Mouse (Mus musculus) MEL (cell line): Measurements from ENCODE around the gene D6Ertd527e. TPM values are rescaled to one million over a fixed set of nuclear protein-coding genes. Genes with fewer than 3 reads are reported as not detected.

ENCODE experiments used
- DNase-seq: peaks from one replicate; pipeline ENCODE4 v3.0.0; 2011; ENCODE audit warnings: low read depth, low spot score
- H3K27ac ChIP-seq: 2 replicates; pipeline ENCODE4 v1.5.1; 2012; ENCODE audit warnings: low read depth, mild to moderate bottlenecking, control low read depth, low read length, moderate library complexity; ENCODE audit not compliant: control insufficient read depth
- H3K27me3 ChIP-seq, 2 experiments: fragments of 150-350 bp in 1 of 2; sonication (generic) in 1 of 2; 2 replicates each; pipeline ENCODE4 v1.6.1; 2012; ENCODE audit warnings: low read length in 2 of 2, mild to moderate bottlenecking in 2 of 2, improper control_type of control experiment in 1 of 2, moderate library complexity in 1 of 2; ENCODE audit not compliant: insufficient read depth in 2 of 2, control insufficient read depth in 1 of 2
- H3K36me3 ChIP-seq, 2 experiments: 2 replicates each; pipeline ENCODE4 v1.6.1; 2012 to 2014; ENCODE audit warnings: low read length in 2 of 2, improper control_type of control experiment in 1 of 2, inconsistent platforms in 1 of 2, mild to moderate bottlenecking in 1 of 2; ENCODE audit not compliant: insufficient read depth in 2 of 2, control insufficient read depth in 1 of 2
- H3K4me1 ChIP-seq, 2 experiments: fragments of 150-350 bp in 1 of 2; sonication (generic) in 1 of 2; 2 replicates each; pipeline ENCODE4 v1.6.1; 2012; ENCODE audit warnings: low read length in 2 of 2, improper control_type of control experiment in 1 of 2, mild to moderate bottlenecking in 1 of 2; ENCODE audit not compliant: insufficient read depth in 2 of 2, control insufficient read depth in 1 of 2
- H3K4me3 ChIP-seq, 2 experiments: fragments of 150-350 bp in 1 of 2; sonication (generic) in 1 of 2; 2 replicates each; pipeline ENCODE4 v1.5.1; 2012; ENCODE audit warnings: low read depth in 2 of 2, low read length in 2 of 2, mild to moderate bottlenecking in 2 of 2, moderate library complexity in 2 of 2, control low read depth in 1 of 2, improper control_type of control experiment in 1 of 2; ENCODE audit not compliant: control insufficient read depth in 1 of 2, insufficient read depth in 1 of 2
- H3K79me2 ChIP-seq: 2 replicates; pipeline ENCODE4 v1.6.1; 2012; ENCODE audit warnings: mild to moderate bottlenecking, low read length, moderate library complexity; ENCODE audit not compliant: control insufficient read depth, poor library complexity, insufficient read depth
- H3K9ac ChIP-seq: 2 replicates; pipeline ENCODE4 v1.6.1; 2012; ENCODE audit warnings: low read depth, mild to moderate bottlenecking, control low read depth, low read length, moderate library complexity; ENCODE audit not compliant: control insufficient read depth, poor library complexity, severe bottlenecking
- H3K9me3 ChIP-seq: fragments of 150-350 bp; sonication (generic); replicated peaks from 2 replicates; pipeline ENCODE4 v1.6.1; 2012; ENCODE audit warnings: mild to moderate bottlenecking, low read length, improper control_type of control experiment, moderate library complexity; ENCODE audit not compliant: insufficient read depth
- BHLHE40 ChIP-seq: IDR thresholded peaks from 2 replicates; pipeline ENCODE4 v1.6.1; 2012; ENCODE audit warnings: low read depth, mild to moderate bottlenecking, inconsistent platforms, low read length, improper control_type of control experiment, borderline replicate concordance
- CHD1 ChIP-seq: IDR thresholded peaks from 2 replicates; pipeline ENCODE4 v1.6.1; 2012; ENCODE audit warnings: low read depth, mild to moderate bottlenecking, inconsistent platforms, low read length, improper control_type of control experiment
- CHD2 ChIP-seq: IDR thresholded peaks from 2 replicates; pipeline ENCODE4 v1.6.1; 2011; ENCODE audit warnings: low read length, improper control_type of control experiment
- CTCF ChIP-seq, 3 experiments: IDR thresholded peaks in 2 of 3; conservative IDR thresholded peaks in 1 of 3; 2 replicates each; pipeline ENCODE4 v1.5.1; 2011 to 2012; ENCODE audit warnings: low read length in 3 of 3, low read depth in 2 of 3, mild to moderate bottlenecking in 2 of 3, improper control_type of control experiment in 1 of 3, inconsistent platforms in 1 of 3, mixed read lengths in 1 of 3, moderate library complexity in 1 of 3; ENCODE audit not compliant: control insufficient read depth in 1 of 3, insufficient read depth in 1 of 3, poor library complexity in 1 of 3, severe bottlenecking in 1 of 3
- EP300 ChIP-seq, 2 experiments: IDR thresholded peaks; 2 replicates each; pipeline ENCODE4 v1.6.1; 2011; ENCODE audit warnings: improper control_type of control experiment in 2 of 2, low read length in 2 of 2, low read depth in 1 of 2, mild to moderate bottlenecking in 1 of 2
- ETS1 ChIP-seq: IDR thresholded peaks from 2 replicates; pipeline ENCODE4 v1.6.1; 2012; ENCODE audit warnings: low read depth, mild to moderate bottlenecking, inconsistent platforms, low read length, improper control_type of control experiment, moderate library complexity
- GABPA ChIP-seq: IDR thresholded peaks from 2 replicates; pipeline ENCODE4 v1.6.1; 2012; ENCODE audit warnings: low read depth, mild to moderate bottlenecking, inconsistent platforms, low read length, improper control_type of control experiment, moderate library complexity
- GATA1 ChIP-seq: IDR thresholded peaks from 2 replicates; pipeline ENCODE4 v1.6.1; 2011; ENCODE audit warnings: low read depth, low read length, improper control_type of control experiment
- JUND ChIP-seq: IDR thresholded peaks from 2 replicates; pipeline ENCODE4 v1.6.1; 2011; ENCODE audit warnings: low read depth, mild to moderate bottlenecking, improper control_type of control experiment, low read length
- KAT2A ChIP-seq: conservative IDR thresholded peaks from 2 replicates; pipeline ENCODE4 v1.6.1; 2012; ENCODE audit warnings: low read depth, low read length, improper control_type of control experiment, inconsistent platforms
- MAFK ChIP-seq: IDR thresholded peaks from 2 replicates; pipeline ENCODE4 v1.6.1; 2011; ENCODE audit warnings: low read depth, mild to moderate bottlenecking, low read length, improper control_type of control experiment, borderline replicate concordance
- MAX ChIP-seq: IDR thresholded peaks from 2 replicates; pipeline ENCODE4 v1.6.1; 2011; ENCODE audit warnings: low read length, improper control_type of control experiment
- MAZ ChIP-seq: IDR thresholded peaks from 2 replicates; pipeline ENCODE4 v1.6.1; 2012; ENCODE audit warnings: low read depth, mild to moderate bottlenecking, inconsistent platforms, low read length, improper control_type of control experiment
- MEF2A ChIP-seq: IDR thresholded peaks from 2 replicates; pipeline ENCODE4 v1.6.1; 2014; ENCODE audit warnings: low read depth, mild to moderate bottlenecking, inconsistent platforms, low read length, improper control_type of control experiment; ENCODE audit not compliant: poor library complexity, insufficient replicate concordance, severe bottlenecking; ENCODE audit errors: extremely low read depth
- MXI1 ChIP-seq: IDR thresholded peaks from 2 replicates; pipeline ENCODE4 v1.6.1; 2011; ENCODE audit warnings: mild to moderate bottlenecking, low read depth, low read length, improper control_type of control experiment
- MYC ChIP-seq: IDR thresholded peaks from 2 replicates; pipeline ENCODE4 v1.6.1; 2011; ENCODE audit warnings: low read depth, mild to moderate bottlenecking, low read length, improper control_type of control experiment, moderate library complexity
- NELFE ChIP-seq: IDR thresholded peaks from 2 replicates; pipeline ENCODE4 v1.6.1; 2011; ENCODE audit warnings: low read depth, low read length, improper control_type of control experiment
- NRF1 ChIP-seq: IDR thresholded peaks from 2 replicates; pipeline ENCODE4 v1.6.1; 2014; ENCODE audit warnings: low read depth, mild to moderate bottlenecking, inconsistent platforms, low read length, improper control_type of control experiment, moderate library complexity; ENCODE audit not compliant: poor library complexity, insufficient read depth, severe bottlenecking
- POLR2A ChIP-seq, 2 experiments: IDR thresholded peaks; 2 replicates each; pipeline ENCODE4 v1.6.1; 2011 to 2012; ENCODE audit warnings: low read length in 2 of 2, mild to moderate bottlenecking in 2 of 2, control low read depth in 1 of 2, improper control_type of control experiment in 1 of 2, low read depth in 1 of 2, moderate library complexity in 1 of 2; ENCODE audit not compliant: control insufficient read depth in 1 of 2, insufficient read depth in 1 of 2, poor library complexity in 1 of 2
- POLR2AphosphoS2 ChIP-seq: IDR thresholded peaks from 2 replicates; pipeline ENCODE4 v1.6.1; 2011; ENCODE audit warnings: low read length, improper control_type of control experiment
- POLR2AphosphoS5 ChIP-seq: IDR thresholded peaks from 2 replicates; pipeline ENCODE4 v1.6.1; 2012; ENCODE audit warnings: low read depth, borderline replicate concordance, mild to moderate bottlenecking, inconsistent platforms, low read length, moderate library complexity, mixed read lengths
- RAD21 ChIP-seq: IDR thresholded peaks from 2 replicates; pipeline ENCODE4 v1.6.1; 2011; ENCODE audit warnings: mild to moderate bottlenecking, low read depth, low read length, improper control_type of control experiment
- RCOR1 ChIP-seq: IDR thresholded peaks from 2 replicates; pipeline ENCODE4 v1.6.1; 2012; ENCODE audit warnings: low read depth, mild to moderate bottlenecking, inconsistent platforms, low read length, improper control_type of control experiment
- SMC3 ChIP-seq: IDR thresholded peaks from 2 replicates; pipeline ENCODE4 v1.6.1; 2011; ENCODE audit warnings: low read depth, low read length, improper control_type of control experiment
- TBP ChIP-seq: IDR thresholded peaks from 2 replicates; pipeline ENCODE4 v1.8.0; 2011; ENCODE audit warnings: low read depth, low read length, improper control_type of control experiment
- TCF12 ChIP-seq: IDR thresholded peaks from 2 replicates; pipeline ENCODE4 v1.6.1; 2014; ENCODE audit warnings: low read depth, mild to moderate bottlenecking, inconsistent platforms, low read length, improper control_type of control experiment, moderate library complexity
- USF2 ChIP-seq, 2 experiments: IDR thresholded peaks; 2 replicates each; pipeline ENCODE4 v1.6.1; 2011 to 2012; ENCODE audit warnings: improper control_type of control experiment in 2 of 2, low read length in 2 of 2, borderline replicate concordance in 1 of 2, inconsistent platforms in 1 of 2, low read depth in 1 of 2, mild to moderate bottlenecking in 1 of 2; ENCODE audit not compliant: insufficient read depth in 1 of 2
- ZMIZ1 ChIP-seq: IDR thresholded peaks from 2 replicates; pipeline ENCODE4 v1.6.1; 2012; ENCODE audit warnings: low read depth, mild to moderate bottlenecking, inconsistent platforms, low read length, improper control_type of control experiment, moderate library complexity
- ZNF384 ChIP-seq: IDR thresholded peaks from 2 replicates; pipeline ENCODE4 v1.6.1; 2012; ENCODE audit warnings: low read depth, mild to moderate bottlenecking, inconsistent platforms, low read length, improper control_type of control experiment
- polyA plus RNA-seq, 2 experiments: library from polyadenylated mRNA; stranded (reverse) in 1 of 2; unstranded in 1 of 2; fragments of >175 nt in 1 of 2; fragments of >200 nt in 1 of 2; gene quantifications; 2 replicates each; pipeline versions ENCODE4 v1.2.1 to v1.2.4; 2012; ENCODE audit warnings: low replicate concordance in 2 of 2, low read depth in 1 of 2; ENCODE audit not compliant: insufficient read length in 2 of 2, insufficient read depth in 1 of 2, missing spikeins in 1 of 2
- total RNA-seq: library from RNA; depleted of rRNA; stranded (reverse); fragments of 300-350 nt; gene quantifications from 2 replicates; pipeline ENCODE4 v1.2.3, GENCODE M21; 2012

D6Ertd527e gene
- total and polyA plus RNA-seq, 3 experiments: 0.06 TPM; not detected in 2

DNA sequence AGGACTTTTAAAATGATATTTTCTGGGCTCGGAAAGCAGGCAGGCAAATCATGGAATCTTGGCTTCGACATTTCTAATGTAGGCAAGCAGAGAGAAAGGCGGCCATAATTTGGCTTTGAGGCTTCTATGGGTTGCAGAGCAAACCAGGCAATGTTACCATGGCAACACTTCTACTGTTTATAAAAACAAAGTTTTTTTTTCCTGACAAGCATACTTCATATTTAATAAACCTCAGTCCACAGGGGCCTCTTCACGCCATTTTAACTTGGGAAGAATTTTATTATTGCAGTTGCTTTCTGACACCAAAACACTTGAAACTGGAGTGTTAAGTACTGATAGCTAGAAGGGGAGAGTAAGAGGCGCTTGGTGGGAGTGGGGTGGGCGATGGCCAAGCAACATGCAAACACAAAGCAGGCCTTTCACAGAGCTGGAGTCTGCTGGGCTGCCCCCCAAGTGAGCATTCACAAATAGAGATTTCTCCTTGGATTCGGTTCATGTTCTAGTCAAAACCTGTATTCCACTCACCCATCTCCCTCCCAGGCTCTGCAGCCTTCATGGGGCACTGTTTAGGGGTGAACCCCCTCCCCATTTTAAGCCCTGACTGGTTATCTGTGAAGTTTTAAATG, 4.8 kb upstream of the D6Ertd527e start:
- H3K36me3 ChIP-seq: peaks cover 0 to 5% of the 10 kb centered on the region in 2 experiments; a peak in 2 of 4 replicates
- no peak overlapping the region for H3K27ac ChIP-seq
- H3K79me2 ChIP-seq: no peaks in the 10 kb centered on the region; the same call in 1 of the 2 replicates
- H3K4me3 ChIP-seq: no peak overlapping the region
- no peaks in the 10 kb centered on the region for H3K4me1 ChIP-seq
- TF ChIP-seq MEF2A (no peak), KAT2A (no peak), CHD1 (no peak), ZNF384 (no peak), BHLHE40 (no peak), POLR2AphosphoS2 (no peak), NRF1 (no peak), MAZ (no peak), USF2 (IDR thresholded peaks at IDR 0.05; ENCODE audit: borderline replicate concordance in 1 of 2, insufficient read depth in 1 of 2, low read depth in 1 of 2, low read length in 2 of 2) (no peak), NELFE (no peak), MXI1 (no peak), JUND (no peak), EP300 (IDR thresholded peaks at IDR 0.05; ENCODE audit: low read depth in 1 of 2, low read length in 2 of 2) (no peak), SMC3 (no peak), POLR2A (IDR thresholded peaks at IDR 0.05; ENCODE audit: control insufficient read depth in 1 of 2, insufficient read depth in 1 of 2, low read depth in 1 of 2, low read length in 2 of 2, poor library complexity in 1 of 2) (no peak), RAD21 (no peak), GATA1 (no peak), ZMIZ1 (no peak), TBP (no peak), CHD2 (no peak)
- TF ChIP-seq, all 39 proteins: peak for 0
- Histone ChIP-seq H3K9me3 (no peaks in the 10 kb centered on the region), H3K9ac (no peak overlapping the region), H3K27me3 (no peaks in the 10 kb centered on the region; a peak in 1 of 4 replicates)
- DNase-seq: no peak

- H3K36me3 ChIP-seq: peaks cover 0 to 5% of the 10 kb centered on the region in 2 experiments; a peak in 2 of 4 replicates
- peaks cover 0 to 1% of the 10 kb centered on the region in 2 experiments; a peak in 3 of 4 replicates for H3K27me3 ChIP-seq
- no peak for DNase-seq
- H3K9me3 ChIP-seq: no peaks in the 10 kb centered on the region
- H3K27ac ChIP-seq: no peak overlapping the region
- no peaks in the 10 kb centered on the region for H3K4me1 ChIP-seq
- H3K9ac ChIP-seq: no peak overlapping the region
- no peaks in the 10 kb centered on the region; the same call in 1 of the 2 replicates for H3K79me2 ChIP-seq
- H3K4me3 ChIP-seq: no peak overlapping the region
- TF ChIP-seq NRF1 (no peak), MAX (no peak), NELFE (no peak), CTCF (IDR thresholded peaks at IDR 0.05 in 2 of 3, conservative IDR thresholded peaks at IDR 0.05 in 1 of 3; ENCODE audit: control insufficient read depth in 1 of 3, insufficient read depth in 1 of 3, low read depth in 2 of 3, low read length in 3 of 3, poor library complexity in 1 of 3, severe bottlenecking in 1 of 3) (no peak), MXI1 (no peak), TBP (no peak), MAFK (no peak), SMC3 (no peak), POLR2AphosphoS5 (no peak), ETS1 (no peak), EP300 (IDR thresholded peaks at IDR 0.05; ENCODE audit: low read depth in 1 of 2, low read length in 2 of 2) (no peak), POLR2AphosphoS2 (no peak), MYC (no peak), RCOR1 (no peak), TCF12 (no peak), CHD1 (no peak), MEF2A (no peak), GABPA (no peak)
Observed at GRCm38 (mm10) chr6:87100297-87101020, 4.1 kb upstream of the D6Ertd527e start.
